Comparison of ENCODE assay signal across 9 mouse cellular contexts in the genomic region with DNA sequence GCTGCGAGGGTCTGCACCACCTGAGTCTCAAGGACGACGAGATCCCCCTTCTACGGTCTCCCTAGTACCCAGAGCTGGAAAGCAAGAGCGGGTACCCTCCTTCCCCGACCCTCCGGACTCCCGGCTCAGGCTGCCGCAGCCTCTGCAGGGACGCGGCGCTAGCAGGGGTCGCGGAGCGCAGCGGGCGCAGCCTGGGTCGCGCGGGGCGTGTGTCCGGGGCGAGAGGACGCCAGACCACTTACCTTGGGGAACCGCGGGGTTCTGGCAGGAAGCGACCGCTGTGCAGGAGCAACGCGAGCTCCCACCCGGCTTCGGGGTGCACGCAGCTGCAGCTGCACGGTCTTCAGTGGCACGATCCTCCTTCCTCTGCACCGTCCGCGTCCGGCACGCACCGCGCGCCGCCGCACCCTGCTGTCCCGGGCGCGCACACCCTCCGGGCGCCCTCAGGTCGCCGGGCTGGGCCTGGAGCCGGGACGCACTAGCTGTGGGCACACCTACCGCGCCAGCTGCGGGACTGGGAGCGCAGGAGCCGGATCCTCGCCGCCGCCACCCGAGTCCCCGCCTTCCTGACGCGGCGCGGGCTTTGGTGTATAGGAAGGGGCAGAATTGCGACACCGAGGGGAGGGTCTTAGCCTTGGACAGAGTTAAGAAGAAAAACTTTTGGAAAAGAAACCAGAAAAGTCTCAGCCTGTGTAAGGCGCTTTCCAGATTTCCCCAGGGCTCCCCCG. TPM values are rescaled to one million over a fixed set of nuclear protein-coding genes. Genes with fewer than 3 reads are reported as not detected.
DNase-seq lines count a peak whose midpoint lies in the region; ATAC-seq and TF ChIP-seq lines count a peak whose summit lies in the region.
"Had no signal": no experiment of that assay in that cellular context is flagged by ENCODE, and none has a peak within 500 bp of the region (broad histone marks: within the 10 kb centered on the region; RNA-seq: fewer than 3 reads in every experiment).

A gene (minus strand): TSS at position 354 of the 728 bp plus-strand sequence.

- H3K9ac ChIP-seq in stomach, postnatal 0 days (ENCODE audit: low read length), result peak within 1 kb of the TSS; percentile 64

- no peak for TF ChIP-seq CTCF in stomach, postnatal 0 days (IDR thresholded peaks at IDR 0.05; ENCODE audit: low read depth)

- peak; percentile 50 for ATAC-seq in megakaryocyte progenitor cell, adult 5-6 weeks (replicated peaks; ENCODE audit: poor library complexity)
- ATAC-seq in stomach, postnatal 0 days (ENCODE audit: low FRiP score, low TSS enrichment), result peak; percentile 88
- ATAC-seq: Patski had no signal

- DNase-seq in right cerebral cortex, adult 18-20 months, result peak; percentile 11
- DNase-seq in right cerebral cortex, postnatal 25 days, result no peak
- peak; percentile 44 for DNase-seq in forebrain, embryonic 10.5 days (ENCODE audit: extremely low spot score, low spot score)
- DNase-seq in heart, postnatal 14 days, result peak; percentile 49 to 58
- DNase-seq in kidney, postnatal 36 days, result peak; percentile 54 to 74
- peak; percentile 69 for DNase-seq in stomach, postnatal 0 days (ENCODE audit: low spot score)
- no peak for DNase-seq in layer of hippocampus, adult 9-11 months

- H3K4me2 ChIP-seq in stomach, postnatal 0 days (replicated peaks; ENCODE audit: low read depth), result peak within 1 kb of the TSS; percentile 100

- WGBS in forebrain, embryonic 10.5 days, result under 1% methylated on average over 72 of the region's 72 CpGs
- under 1% methylated on average over 59 of the region's 72 CpGs for WGBS in stomach, postnatal 0 days

- H3K4me1 ChIP-seq in forebrain, embryonic 10.5 days, result peaks cover 31% of the 10 kb centered on the region
- H3K4me1 ChIP-seq in stomach, postnatal 0 days (replicated peaks; ENCODE audit: control insufficient read depth, insufficient read depth), result no peaks in the 10 kb centered on the region

- intact Hi-C loops in heart, postnatal 14 days (cut with DNase I), result loop anchor here (5.0 kb wide), 1 partner anchor 85 kb away; no protein-coding TSS in a partner anchor

- H3K4me3 ChIP-seq in forebrain, embryonic 10.5 days, result peak within 1 kb of the TSS; percentile 82
- peak within 1 kb of the TSS; percentile 71 for H3K4me3 ChIP-seq in stomach, postnatal 0 days (ENCODE audit: low read depth, low read length)

- TF ChIP-seq EP300 in stomach, postnatal 0 days (optimal IDR thresholded peaks at IDR 0.05), result no peak

- H3K27me3 ChIP-seq in forebrain, embryonic 10.5 days (ENCODE audit: poor library complexity, severe bottlenecking), result peaks cover 71% of the 10 kb centered on the region
- H3K27me3 ChIP-seq in stomach, postnatal 0 days (ENCODE audit: control insufficient read depth, insufficient read depth, low read length), result no peaks in the 10 kb centered on the region
- H3K27me3 ChIP-seq: Patski had no signal

- H3K27ac ChIP-seq in forebrain, embryonic 10.5 days, result peak within 1 kb of the TSS; percentile 83
- peak within 1 kb of the TSS; percentile 18; the same call in 1 of the 2 replicates for H3K27ac ChIP-seq in stomach, postnatal 0 days (replicated peaks)

- H3K36me3 ChIP-seq in forebrain, embryonic 10.5 days (replicated peaks), result no peaks in the 10 kb centered on the region
- H3K36me3 ChIP-seq in stomach, postnatal 0 days (ENCODE audit: control insufficient read depth, insufficient read depth, low read length), result no peaks in the 10 kb centered on the region

- no peaks in the 10 kb centered on the region for H3K9me3 ChIP-seq in forebrain, embryonic 10.5 days
- no peaks in the 10 kb centered on the region for H3K9me3 ChIP-seq in stomach, postnatal 0 days (ENCODE audit: control insufficient read depth, low read length)

RNA-seq across cellular contexts. Expression of the gene that starts here (rescaled TPM):
- 1.4 and 1.6 TPM in 2 replicates for polyA plus RNA-seq in forebrain, embryonic 10.5 days (2016; fragmentation: Nextera tagmentation; extraction: Ambion mirVana)
- total RNA-seq in heart, postnatal 14 days (2021), result under 1 TPM; 0.72 to 0.73 TPM
- total RNA-seq in megakaryocyte progenitor cell, adult 5-6 weeks (2015), result not detected in 2 replicates
- total RNA-seq in megakaryocyte progenitor cell, adult 5-6 weeks (2017), result 0.12 TPM in 1 of 2 replicates, not detected in the other
- polyA plus RNA-seq in stomach, postnatal 0 days (2015; fragmentation: Nextera tagmentation; extraction: Ambion mirVana), result 0.41 and 0.46 TPM in 2 replicates
- polyA plus RNA-seq: Patski had no signal

Comparison
In these comparisons a context has a peak if more than half of its experiments do, and no peak if none do; other contexts are left out.
1. DNase-seq: peak in right cerebral cortex, adult 18-20 months (single experiment), forebrain, embryonic 10.5 days (single experiment) and kidney, postnatal 36 days (2 of 2); none in right cerebral cortex, postnatal 25 days (single experiment) and layer of hippocampus, adult 9-11 months (single experiment).
2. Peak in DNase-seq in heart, postnatal 14 days; RNA of the gene not detected or under 1 TPM.
3. Peak in ATAC-seq in megakaryocyte progenitor cell, adult 5-6 weeks; RNA of the gene not detected or under 1 TPM.
4. Peak in DNase-seq, ATAC-seq, H3K4me3 ChIP-seq, H3K27ac ChIP-seq, H3K9ac ChIP-seq and H3K4me2 ChIP-seq in stomach, postnatal 0 days; RNA of the gene not detected or under 1 TPM.